Mouse (Mus musculus) ovary, postnatal 36 days (tissue): ENCODE measurements around the gene Hoxa3.

Experiments
- DNase-seq: peaks from one replicate; pipeline ENCODE4 v3.0.0; 2022; ENCODE audit warnings: low spot score, mixed read lengths

Gene Hoxa3

GRCm38 (mm10) chr6:52213119-52213986 lies at the start of gene Hoxa3, which contains the start of gene Gm28308:
Hoxa3 (minus strand) TSS chr6:52213336.
Gm28308 (minus strand) TSS chr6:52213339.
- DNase-seq: peak; percentile 37

GRCm38 (mm10) chr6:52262463-52263320 lies 49.6 kb upstream of the Hoxa3 start:
- DNase-seq: no peak

- DNase-seq: no peak
Measured at GRCm38 (mm10) chr6:52261751-52262462, 48.8 kb upstream of the Hoxa3 start.

GRCm38 (mm10) chr6:52260654-52261575 lies 47.8 kb upstream of the Hoxa3 start, which contains the start of gene Hoxa13:
Hoxa13 (minus strand) TSS chr6:52260880.
- no peak for DNase-seq

- DNase-seq: no peak
Measured at GRCm38 (mm10) chr6:52259811-52260261, 46.7 kb upstream of the Hoxa3 start.

- no peak for DNase-seq
Measured at GRCm38 (mm10) chr6:52259081-52259790, 46.1 kb upstream of the Hoxa3 start.

- peak; percentile 63 for DNase-seq
Measured at GRCm38 (mm10) chr6:52256956-52257355, 43.8 kb upstream of the Hoxa3 start.

- DNase-seq: no peak
Measured at GRCm38 (mm10) chr6:52253511-52254500, 40.7 kb upstream of the Hoxa3 start.

- DNase-seq: no peak
Measured at GRCm38 (mm10) chr6:52252775-52253376, 39.7 kb upstream of the Hoxa3 start.

- no peak for DNase-seq
Measured at GRCm38 (mm10) chr6:52252016-52252774, 39.1 kb upstream of the Hoxa3 start.

- DNase-seq: no peak
Measured at GRCm38 (mm10) chr6:52251177-52251879, 38.2 kb upstream of the Hoxa3 start.

- DNase-seq: no peak
Measured at GRCm38 (mm10) chr6:52249826-52250225, 36.7 kb upstream of the Hoxa3 start.

GRCm38 (mm10) chr6:52249415-52249738 lies 36.2 kb upstream of the Hoxa3 start:
- DNase-seq: no peak

- no peak for DNase-seq
Measured at GRCm38 (mm10) chr6:52248638-52249414, 35.7 kb upstream of the Hoxa3 start.

- no peak for DNase-seq
Measured at GRCm38 (mm10) chr6:52247766-52248637, 34.9 kb upstream of the Hoxa3 start.
